Mouse (Mus musculus): Measurements from ENCODE around the gene Ddx41.

GRCm38 (mm10) chr13:55575932-55576331 is 39.5 kb upstream of the Ddx41 start:
- no peak for TF ChIP-seq POLR2A (IDR thresholded peaks at IDR 0.05; ENCODE audit: borderline replicate concordance, extremely low read depth, low read depth, low read length)
- TF ChIP-seq CTCF (IDR thresholded peaks at IDR 0.05; ENCODE audit: insufficient read depth, low read length), result no peak

All from lung, adult 2 months (tissue).